Mouse (Mus musculus) erythroblast, embryonic 14.5 days (primary cell): ENCODE results near the gene Calhm6.

Source experiments
- GATA1 ChIP-seq: IDR thresholded peaks from 2 replicates; pipeline ENCODE4 v1.6.1; 2012; ENCODE audit warnings: low read length, inconsistent platforms, mixed read lengths
- TAL1 ChIP-seq: IDR thresholded peaks from 3 replicates; pipeline ENCODE4 v1.6.1; 2012; ENCODE audit warnings: low read length, inconsistent platforms, mixed read lengths

DNA sequence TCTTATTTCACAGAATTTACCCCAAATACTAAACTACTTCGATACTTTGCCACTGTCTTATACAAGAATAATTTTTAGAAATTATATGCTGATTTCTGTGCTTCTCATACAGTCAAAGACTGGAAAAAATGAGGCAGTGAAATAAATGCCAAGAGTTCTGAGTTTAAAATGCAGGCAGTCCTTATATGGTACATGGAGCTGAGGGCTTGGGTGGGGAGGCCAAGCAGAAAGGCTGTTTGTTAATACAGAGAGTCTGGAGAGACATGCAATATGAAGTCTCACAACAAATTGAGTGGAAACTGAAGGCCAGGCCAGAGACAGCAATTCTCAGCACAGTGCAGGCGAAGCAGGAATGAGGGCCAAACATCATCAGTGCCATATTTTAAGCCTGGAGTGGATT, 39.3 kb downstream of the Calhm6 start:
- TF ChIP-seq GATA1 (no peak), TAL1 (no peak)
